12 mouse cellular contexts compared by ENCODE assay signal in the genomic region with DNA sequence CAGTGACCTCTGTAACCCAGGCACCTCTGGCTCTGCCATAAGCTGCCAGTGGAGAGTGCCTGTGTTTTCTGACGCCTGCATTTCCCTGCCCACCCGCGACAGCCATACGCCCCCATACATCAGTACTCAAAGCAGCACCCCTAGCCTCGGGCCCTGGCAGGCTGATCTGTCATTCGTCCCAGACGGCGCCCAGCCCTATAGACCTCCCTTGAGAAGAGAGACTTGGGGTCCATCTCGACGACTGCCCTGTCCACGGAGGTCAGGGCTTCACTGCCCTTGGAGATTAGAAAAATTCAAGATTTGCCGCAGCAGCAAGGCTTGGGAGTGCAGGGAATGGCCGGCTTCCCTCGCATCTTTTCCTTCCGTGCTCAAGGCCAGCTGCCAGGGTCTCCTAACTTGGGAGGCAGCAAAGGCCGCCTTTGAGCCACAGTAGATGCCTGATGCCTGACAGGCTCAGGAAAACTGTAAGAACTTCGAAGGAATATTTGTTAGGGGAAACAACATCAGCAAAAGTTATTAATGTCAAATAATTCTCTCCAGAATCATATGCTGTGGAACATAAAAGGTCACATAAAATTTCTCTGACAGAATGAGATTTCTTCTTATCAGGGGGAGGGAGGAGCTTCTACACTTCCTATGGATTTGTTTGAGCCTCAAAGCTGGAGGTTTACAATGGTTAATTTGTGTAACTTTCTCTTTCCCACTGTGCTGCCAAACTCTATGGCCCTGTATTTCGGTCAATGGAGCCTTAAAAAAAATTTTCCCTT. TPM values are rescaled to one million over a fixed set of nuclear protein-coding genes. Genes with fewer than 3 reads are reported as not detected.
A peak's percentile ranks its signal among the peaks of the same experiment; 100 is the strongest.
DNase-seq lines count a peak whose midpoint lies in the region; ATAC-seq lines count a peak whose summit lies in the region.
"Had no signal": no experiment of that assay in that cellular context is flagged by ENCODE, and none has a peak within 500 bp of the region (broad histone marks: within the 10 kb centered on the region; RNA-seq: fewer than 3 reads in every experiment).

No protein-coding gene starts in this region.

- H3K4me3 ChIP-seq in intestine, embryonic 14.5 days (ENCODE audit: low read depth, low read length): no peak overlapping the region
- no peak overlapping the region for H3K4me3 ChIP-seq in intestine, embryonic 15.5 days (replicated peaks)
- peak overlapping the region; percentile 21 for H3K4me3 ChIP-seq in forebrain, embryonic 11.5 days (ENCODE audit: low read depth, low read length)
- H3K4me3 ChIP-seq in limb, embryonic 10.5 days: peak overlapping the region; percentile 16
- H3K4me3 ChIP-seq in neural tube, embryonic 13.5 days: peak overlapping the region; percentile 87
- H3K4me3 ChIP-seq: limb, embryonic 15.5 days had no signal

- no peaks in the 10 kb centered on the region for H3K36me3 ChIP-seq in intestine, embryonic 14.5 days (ENCODE audit: control insufficient read depth, insufficient read depth, low read length)
- no peaks in the 10 kb centered on the region for H3K36me3 ChIP-seq in intestine, embryonic 15.5 days
- H3K36me3 ChIP-seq in forebrain, embryonic 11.5 days (ENCODE audit: control insufficient read depth, insufficient read depth, low read length): no peaks in the 10 kb centered on the region
- no peaks in the 10 kb centered on the region for H3K36me3 ChIP-seq in limb, embryonic 10.5 days
- no peaks in the 10 kb centered on the region for H3K36me3 ChIP-seq in neural tube, embryonic 13.5 days
- H3K36me3 ChIP-seq: embryonic facial prominence, embryonic 12.5 days; limb, embryonic 15.5 days had no signal

- DNase-seq in intestine, embryonic 14.5 days (ENCODE audit: low spot score): peak; percentile 50
- peak; percentile 64 for DNase-seq in forebrain, embryonic 11.5 days (ENCODE audit: low spot score)
- peak; percentile 51 for DNase-seq in limb, embryonic 10.5 days (ENCODE audit: low spot score)
- DNase-seq in lung, postnatal 4 days: no peak
- no peak for DNase-seq in lung, adult 18-20 months
- DNase-seq in spleen, postnatal 4 days (ENCODE audit: low spot score in 2 of 2): no peak
- DNase-seq: lung, postnatal 14 days had no signal

- no peak overlapping the region for H3K27ac ChIP-seq in intestine, embryonic 14.5 days (ENCODE audit: low read depth)
- H3K27ac ChIP-seq in intestine, embryonic 15.5 days: no peak overlapping the region
- H3K27ac ChIP-seq in forebrain, embryonic 11.5 days (ENCODE audit: low read depth, low read length): peak overlapping the region; percentile 72
- H3K27ac ChIP-seq in limb, embryonic 10.5 days: no peak overlapping the region
- H3K27ac ChIP-seq in neural tube, embryonic 13.5 days (replicated peaks): peak overlapping the region; percentile 80
- H3K27ac ChIP-seq: embryonic facial prominence, embryonic 12.5 days; limb, embryonic 15.5 days had no signal

- 3% methylated on average over 18 of the region's 18 CpGs for WGBS in intestine, embryonic 14.5 days
- 2% methylated on average over 18 of the region's 18 CpGs for WGBS in intestine, embryonic 15.5 days
- 1% methylated on average over 18 of the region's 18 CpGs for WGBS in forebrain, embryonic 11.5 days
- under 1% methylated on average over 18 of the region's 18 CpGs for WGBS in limb, embryonic 10.5 days
- 2% methylated on average over 18 of the region's 18 CpGs for WGBS in neural tube, embryonic 13.5 days

- ATAC-seq in intestine, embryonic 14.5 days (replicated peaks; ENCODE audit: low FRiP score, low TSS enrichment, low read depth): no peak
- no peak for ATAC-seq in intestine, embryonic 15.5 days
- ATAC-seq in forebrain, embryonic 11.5 days (replicated peaks; ENCODE audit: low FRiP score): 0 out of 2 replicates have a peak, but pooled peaks have one; percentile 5
- peak; percentile 23; the same call in 1 of the 2 replicates for ATAC-seq in neural tube, embryonic 13.5 days (ENCODE audit: low read depth)

- no peaks in the 10 kb centered on the region for H3K4me1 ChIP-seq in intestine, embryonic 14.5 days (replicated peaks; ENCODE audit: control insufficient read depth, insufficient read depth, low read length)
- no peaks in the 10 kb centered on the region for H3K4me1 ChIP-seq in intestine, embryonic 15.5 days (replicated peaks)
- H3K4me1 ChIP-seq in forebrain, embryonic 11.5 days (replicated peaks; ENCODE audit: control insufficient read depth, insufficient read depth, low read length): peaks cover 16% of the 10 kb centered on the region
- H3K4me1 ChIP-seq in limb, embryonic 10.5 days: peaks cover 30% of the 10 kb centered on the region
- H3K4me1 ChIP-seq in neural tube, embryonic 13.5 days (replicated peaks): peaks cover 55% of the 10 kb centered on the region

- no peaks in the 10 kb centered on the region for H3K9me3 ChIP-seq in intestine, embryonic 14.5 days (ENCODE audit: control insufficient read depth, low read length)
- H3K9me3 ChIP-seq in intestine, embryonic 15.5 days: no peaks in the 10 kb centered on the region
- no peaks in the 10 kb centered on the region for H3K9me3 ChIP-seq in forebrain, embryonic 11.5 days (ENCODE audit: control insufficient read depth, low read length)
- H3K9me3 ChIP-seq in limb, embryonic 10.5 days (replicated peaks): no peaks in the 10 kb centered on the region
- H3K9me3 ChIP-seq in neural tube, embryonic 13.5 days: no peaks in the 10 kb centered on the region
- H3K9me3 ChIP-seq: embryonic facial prominence, embryonic 12.5 days; limb, embryonic 15.5 days had no signal

- H3K27me3 ChIP-seq in intestine, embryonic 14.5 days (replicated peaks; ENCODE audit: control insufficient read depth, insufficient read depth, low read length): peaks cover 100% of the 10 kb centered on the region
- peaks cover 69% of the 10 kb centered on the region for H3K27me3 ChIP-seq in intestine, embryonic 15.5 days (replicated peaks)
- H3K27me3 ChIP-seq in forebrain, embryonic 11.5 days (ENCODE audit: control insufficient read depth, insufficient read depth, low read length): peaks cover 15% of the 10 kb centered on the region
- peaks cover 99% of the 10 kb centered on the region for H3K27me3 ChIP-seq in limb, embryonic 10.5 days (ENCODE audit: low read depth, poor library complexity, severe bottlenecking)
- peaks cover 15% of the 10 kb centered on the region for H3K27me3 ChIP-seq in neural tube, embryonic 13.5 days

- H3K9ac ChIP-seq in intestine, embryonic 14.5 days (ENCODE audit: low read length): no peak overlapping the region
- H3K9ac ChIP-seq in intestine, embryonic 15.5 days: no peak overlapping the region
- H3K9ac ChIP-seq in forebrain, embryonic 11.5 days (ENCODE audit: low read length): peak overlapping the region; percentile 58
- H3K9ac ChIP-seq in neural tube, embryonic 13.5 days: peak overlapping the region; percentile 75
- H3K9ac ChIP-seq: embryonic facial prominence, embryonic 12.5 days; limb, embryonic 15.5 days had no signal

- no peak overlapping the region for H3K4me2 ChIP-seq in intestine, embryonic 14.5 days (ENCODE audit: low read length)
- H3K4me2 ChIP-seq in intestine, embryonic 15.5 days (replicated peaks): no peak overlapping the region
- peak overlapping the region; percentile 71 for H3K4me2 ChIP-seq in forebrain, embryonic 11.5 days (ENCODE audit: low read depth, low read length, severe bottlenecking)
- peak overlapping the region; percentile 97 for H3K4me2 ChIP-seq in neural tube, embryonic 13.5 days
- H3K4me2 ChIP-seq: embryonic facial prominence, embryonic 12.5 days; limb, embryonic 15.5 days had no signal

RNA-seq across cellular contexts. Expression of gene Pou3f2, which starts 7.9 kb away (rescaled TPM):
- not detected in 2 replicates for polyA plus RNA-seq in intestine, embryonic 14.5 days (2014; fragmentation: Nextera tagmentation; extraction: Ambion mirVana)
- 0.04 and 0.09 TPM in 2 replicates for polyA plus RNA-seq in intestine, embryonic 15.5 days (2015; fragmentation: Nextera tagmentation; extraction: Ambion mirVana)
- polyA plus RNA-seq in forebrain, embryonic 11.5 days (2014; fragmentation: Nextera tagmentation; extraction: Ambion mirVana): 26.6 and 31.8 TPM in 2 replicates
- 0.13 and 0.15 TPM in 2 replicates for polyA plus RNA-seq in limb, embryonic 10.5 days (2016; fragmentation: Nextera tagmentation; extraction: Ambion mirVana)
- 20.8 and 25.0 TPM in 2 replicates for polyA plus RNA-seq in neural tube, embryonic 13.5 days (2015; fragmentation: Nextera tagmentation; extraction: Ambion mirVana)
- polyA plus RNA-seq: heart, postnatal 0 days had no signal

Comparison
In these comparisons a context has a peak if more than half of its experiments do, and no peak if none do; other contexts are left out.
1. ATAC-seq: peak in forebrain, embryonic 11.5 days (single experiment) and neural tube, embryonic 13.5 days (single experiment); none in intestine, embryonic 14.5 days (single experiment) and intestine, embryonic 15.5 days (single experiment).
2. DNase-seq: peak in intestine, embryonic 14.5 days (single experiment), forebrain, embryonic 11.5 days (single experiment) and limb, embryonic 10.5 days (single experiment); none in lung, postnatal 4 days (0 of 2), lung, adult 18-20 months (0 of 2) and spleen, postnatal 4 days (0 of 2).
3. H3K27ac ChIP-seq: peak in forebrain, embryonic 11.5 days (single experiment) and neural tube, embryonic 13.5 days (single experiment); none in intestine, embryonic 14.5 days (single experiment), intestine, embryonic 15.5 days (single experiment) and limb, embryonic 10.5 days (single experiment).
4. H3K4me2 ChIP-seq: peak in forebrain, embryonic 11.5 days (single experiment) and neural tube, embryonic 13.5 days (single experiment); none in intestine, embryonic 14.5 days (single experiment) and intestine, embryonic 15.5 days (single experiment).
5. H3K4me3 ChIP-seq: peak in forebrain, embryonic 11.5 days (single experiment), limb, embryonic 10.5 days (single experiment) and neural tube, embryonic 13.5 days (single experiment); none in intestine, embryonic 14.5 days (single experiment) and intestine, embryonic 15.5 days (single experiment).
6. H3K9ac ChIP-seq: peak in forebrain, embryonic 11.5 days (single experiment) and neural tube, embryonic 13.5 days (single experiment); none in intestine, embryonic 14.5 days (single experiment) and intestine, embryonic 15.5 days (single experiment).
7. RNA of gene Pou3f2, which starts 7.9 kb away (polyA plus RNA-seq): 26.6 to 31.8 TPM in forebrain, embryonic 11.5 days and 20.8 to 25.0 TPM in neural tube, embryonic 13.5 days; 0.13 to 0.15 TPM in limb, embryonic 10.5 days, 0.04 to 0.09 TPM in intestine, embryonic 15.5 days and not detected in intestine, embryonic 14.5 days; every median in the first group is over 10 times any median in the second.